Mouse (Mus musculus) right cerebral cortex, postnatal 36 days (tissue): ENCODE results near the gene Mybbp1a.

Source experiments
- DNase-seq, 2 experiments: peaks; one replicate each; pipeline ENCODE4 v3.0.0; 2022; ENCODE audit warnings: low spot score in 2 of 2, mixed read lengths in 1 of 2

Mybbp1a gene

DNA sequence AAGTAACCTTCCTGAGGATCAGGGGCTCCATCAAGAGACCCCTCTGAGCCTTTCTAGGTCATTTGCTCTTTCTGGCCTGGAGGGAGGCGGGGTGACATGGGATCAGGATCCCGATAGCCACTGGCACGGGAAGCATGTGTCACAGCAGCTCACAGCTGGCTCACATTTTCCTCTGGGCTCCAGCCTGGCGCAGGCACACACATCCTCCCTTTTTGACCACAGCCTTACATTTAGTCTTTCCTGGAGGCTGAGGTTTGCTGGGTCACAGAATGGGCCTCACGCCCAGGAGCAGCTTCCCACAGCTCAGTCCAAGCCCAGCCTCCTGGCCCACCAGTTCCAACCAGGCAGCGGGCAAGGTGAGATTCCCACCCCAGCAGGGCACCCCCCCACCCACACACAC is 37.1 kb downstream of the Mybbp1a start:
- no peak for DNase-seq

DNA sequence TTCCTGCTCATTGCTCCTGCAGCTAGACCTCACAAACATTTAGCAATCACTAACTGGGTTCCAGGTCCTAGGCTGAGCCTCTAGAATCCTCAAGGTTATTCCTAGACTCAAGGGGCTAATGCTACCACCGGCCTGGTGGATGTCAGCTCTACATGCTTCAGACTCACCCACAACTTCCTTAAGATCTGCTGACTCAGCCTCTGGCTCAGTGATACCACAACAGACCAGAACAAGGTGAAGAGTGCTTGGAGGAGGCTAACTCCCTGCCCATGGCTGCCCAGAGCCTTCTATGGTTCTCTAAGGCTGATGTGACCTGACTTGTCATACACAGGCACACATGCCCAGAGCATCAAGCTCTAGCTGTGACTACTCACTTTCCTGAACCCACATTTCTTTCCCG is 38.3 kb downstream of the Mybbp1a start:
- no peak for DNase-seq

DNA sequence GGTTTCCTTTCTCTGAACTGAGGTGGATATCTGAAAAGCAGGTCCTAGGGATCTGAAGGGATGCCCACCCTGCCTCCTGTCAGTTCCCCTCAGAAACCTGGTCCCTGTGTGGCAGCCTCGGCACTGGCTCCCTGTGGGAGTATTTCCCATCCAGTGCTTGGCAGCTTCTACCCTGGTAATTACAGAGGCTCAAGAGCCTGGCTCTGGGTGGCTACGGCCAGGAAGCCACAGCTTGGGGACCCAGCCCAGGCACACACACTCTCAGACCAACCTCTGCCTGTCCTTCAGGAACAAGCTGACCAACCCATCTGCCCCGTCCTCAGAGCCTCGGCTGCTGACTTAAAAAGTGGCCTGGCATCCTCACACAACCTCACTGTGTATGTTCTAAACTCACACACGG is 40.2 kb downstream of the Mybbp1a start:
- no peak for DNase-seq

DNA sequence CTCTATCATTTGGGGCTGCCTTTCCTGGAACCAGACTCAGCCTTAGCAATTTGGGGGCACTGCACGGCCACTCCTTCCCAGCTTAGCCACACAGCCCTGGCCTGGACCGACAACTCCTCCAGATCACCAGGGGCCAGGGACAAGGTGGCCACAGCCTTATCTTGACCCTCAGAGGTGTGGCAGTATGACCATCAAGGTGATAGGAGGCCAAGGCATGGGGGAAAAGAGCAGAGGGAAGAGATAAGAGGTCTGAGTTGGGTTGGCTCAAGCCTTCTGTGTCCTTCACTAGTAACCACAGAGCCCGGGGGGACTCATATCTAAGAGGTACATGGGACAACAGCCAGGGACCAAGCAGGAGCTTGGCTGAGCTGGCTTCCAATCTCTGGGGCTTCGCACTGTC is 40.8 kb downstream of the Mybbp1a start:
- no peak for DNase-seq

DNA sequence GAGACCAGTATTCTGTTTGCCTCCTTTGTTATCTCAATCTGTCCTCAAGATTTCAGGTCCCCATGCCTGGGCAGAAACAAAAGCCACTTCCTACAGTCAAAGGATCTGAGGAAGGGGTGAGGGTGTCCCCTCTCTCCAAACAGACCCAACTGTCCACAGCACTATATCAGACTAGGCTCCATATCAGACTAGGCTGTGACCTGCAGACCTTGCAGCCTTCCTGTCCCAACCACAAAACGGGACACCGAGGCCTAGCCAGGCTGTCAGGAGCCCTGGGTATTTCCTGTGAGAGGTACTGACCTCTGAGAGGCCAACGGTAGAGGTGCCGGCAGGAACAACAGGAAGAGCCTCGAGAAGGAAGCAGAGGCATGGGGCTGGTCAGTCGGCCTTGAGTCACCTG is 43.4 kb downstream of the Mybbp1a start:
- DNase-seq: no peak

DNA sequence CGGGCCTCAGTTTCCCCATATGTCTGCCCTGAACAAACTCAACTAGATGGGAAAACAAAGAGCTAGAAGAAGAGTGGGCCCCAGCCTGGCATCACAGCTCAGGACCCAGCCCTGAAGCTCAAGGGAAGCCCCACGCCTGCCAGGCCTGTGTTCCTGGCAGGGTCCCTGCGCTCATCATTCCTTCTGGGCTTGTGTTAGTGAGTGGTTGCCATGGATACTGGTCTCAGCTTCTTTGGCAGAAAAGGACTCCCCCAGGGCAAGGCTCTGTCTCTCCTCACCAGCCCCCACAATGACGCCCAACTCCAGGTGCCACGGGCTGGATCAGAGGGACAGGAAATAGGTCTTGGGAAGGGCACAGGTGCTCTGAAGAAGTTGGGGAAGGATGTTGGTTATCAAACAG is 44.0 kb downstream of the Mybbp1a start:
- DNase-seq: peak; percentile 39 to 43

GRCm38 (mm10) chr11:72485960-72486359 is 44.8 kb downstream of the Mybbp1a start:
- DNase-seq: no peak

- DNase-seq: no peak
Observed at GRCm38 (mm10) chr11:72487171-72487570, 46.0 kb downstream of the Mybbp1a start.

- no peak for DNase-seq
Observed at GRCm38 (mm10) chr11:72487739-72488138, 46.6 kb downstream of the Mybbp1a start.

GRCm38 (mm10) chr11:72488753-72489271 is 47.7 kb downstream of the Mybbp1a start:
- peak; percentile 72 to 80 for DNase-seq

GRCm38 (mm10) chr11:72489397-72489796 is 48.2 kb downstream of the Mybbp1a start:
- DNase-seq: no peak

DNA sequence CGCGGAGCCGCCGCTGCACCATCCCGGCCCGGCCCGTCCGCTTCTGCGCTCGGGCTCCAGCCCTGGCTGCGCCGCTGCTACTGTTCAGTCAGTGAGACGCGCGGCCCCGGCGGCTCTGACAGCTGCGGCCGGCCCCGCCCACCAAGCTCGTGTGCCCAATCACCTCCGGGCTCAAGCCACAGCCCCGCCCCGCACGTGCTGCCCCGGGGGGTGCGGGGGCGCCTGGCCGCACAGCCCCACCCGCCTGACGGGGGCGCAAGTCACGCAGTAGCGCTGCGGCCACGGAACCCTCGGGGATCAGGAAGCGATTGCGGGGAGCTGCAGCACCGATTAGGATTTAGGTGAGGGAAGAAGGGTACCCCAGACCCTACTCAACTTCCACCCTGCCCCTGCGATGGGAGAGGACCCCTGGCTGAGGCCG is 48.7 kb downstream of the Mybbp1a start, which contains the start of gene Spns2:
Spns2 (minus strand) TSS at position 24 of the 421 bp plus-strand sequence.
- DNase-seq: peak; percentile 91 to 93

- peak; percentile 68 to 78 for DNase-seq
Observed at GRCm38 (mm10) chr11:72491130-72491960, 50.2 kb downstream of the Mybbp1a start.

- DNase-seq: no peak
Observed at GRCm38 (mm10) chr11:72494046-72494988, 53.2 kb downstream of the Mybbp1a start.

DNA sequence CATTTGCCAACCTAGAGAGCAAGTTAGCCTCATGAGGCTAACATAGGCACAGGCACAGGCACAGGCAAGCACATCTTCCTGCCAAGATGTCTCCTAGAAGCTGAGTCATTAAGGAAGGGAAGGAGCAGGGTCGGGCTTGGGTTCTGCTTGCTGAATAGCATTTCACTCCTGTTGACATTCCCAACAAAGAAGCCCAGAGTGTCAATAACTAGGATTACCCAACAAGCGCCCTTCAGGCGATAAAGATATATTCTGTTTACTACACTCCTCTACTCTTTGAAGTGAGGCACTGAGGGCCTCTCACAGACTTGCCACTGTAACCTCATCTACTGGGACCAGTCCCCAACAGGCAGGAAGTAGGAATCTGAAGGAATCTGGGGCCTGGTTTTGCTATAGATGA is 54.9 kb downstream of the Mybbp1a start:
- no peak for DNase-seq

DNA sequence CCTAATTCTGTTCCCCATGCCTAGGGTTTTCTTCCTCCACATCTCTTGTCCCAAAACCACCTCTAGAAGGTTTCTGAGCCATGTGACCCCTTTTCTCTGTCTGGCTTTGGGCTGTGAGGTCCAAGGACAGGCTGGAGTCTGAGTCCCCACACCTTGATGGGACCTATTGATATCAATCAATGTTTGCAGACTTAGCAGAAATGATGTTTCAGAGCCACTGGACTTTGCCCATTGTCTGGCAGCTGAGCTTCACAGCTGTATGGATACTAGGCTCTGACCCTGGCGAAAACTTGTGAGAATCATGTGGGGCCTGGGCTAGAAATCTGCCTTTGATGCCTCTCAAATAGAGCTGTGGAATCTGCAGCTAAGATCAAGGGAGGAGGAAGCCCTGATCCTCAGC is 55.6 kb downstream of the Mybbp1a start:
- no peak for DNase-seq

DNA sequence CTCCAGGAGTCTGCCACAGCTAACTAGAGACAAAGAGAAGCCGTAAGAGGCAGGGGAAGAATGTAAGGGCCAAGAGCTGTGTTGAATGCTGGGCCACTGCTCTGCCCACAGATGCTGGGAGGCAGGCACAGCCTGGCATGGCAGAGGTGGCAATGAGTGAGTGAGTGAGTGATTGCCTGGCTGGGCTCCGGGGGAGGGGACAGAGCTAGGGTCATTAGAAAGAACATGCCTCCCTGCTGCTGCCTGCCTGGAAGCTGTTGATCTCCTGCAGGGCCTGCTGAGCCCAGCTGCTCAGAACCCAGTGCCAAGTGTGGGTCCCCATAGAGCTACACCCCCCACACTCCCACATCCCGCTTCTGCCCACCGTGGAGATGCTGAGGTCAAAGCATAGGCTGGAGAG is 56.2 kb downstream of the Mybbp1a start:
- no peak for DNase-seq

- no peak for DNase-seq
Observed at GRCm38 (mm10) chr11:72500139-72500538, 59.0 kb downstream of the Mybbp1a start.
